Mouse (Mus musculus) small intestine, adult 2 months (tissue): ENCODE data around the gene Shh.

Experiments used
- CTCF ChIP-seq: fragments of 200-500 bp; IDR thresholded peaks from 2 replicates; pipeline ENCODE4 v1.5.1; 2012; ENCODE audit warnings: low read depth, mild to moderate bottlenecking, control low read depth, inconsistent platforms, low read length, moderate library complexity, mixed read lengths; ENCODE audit not compliant: insufficient replicate concordance, insufficient read length; ENCODE audit errors: extremely low read depth
- POLR2A ChIP-seq: fragments of 200-500 bp; IDR thresholded peaks from 2 replicates; pipeline ENCODE4 v1.6.1; 2012; ENCODE audit warnings: low read depth, mild to moderate bottlenecking, control low read depth, inconsistent platforms, low read length, moderate library complexity

GRCm38 (mm10) chr5:28457921-28458641, 9.0 kb downstream of the Shh start:
- TF ChIP-seq CTCF (no peak), POLR2A (no peak)
